Mouse (Mus musculus) stomach, embryonic 14.5 days (tissue): ENCODE data around the gene Abca2. TPM values are rescaled to one million over a fixed set of nuclear protein-coding genes. Genes with fewer than 3 reads are reported as not detected.

Experiments
- ATAC-seq: fragments of 200-750 bp; cut with Nextera tagmentation; 2 replicates; pipeline ENCODE4 v1.8.0; 2017; ENCODE audit warnings: low read depth, moderate TSS enrichment; ENCODE audit not compliant: insufficient number of reproducible peaks, insufficient read depth, low FRiP score
- H3K27ac ChIP-seq: fragments of 300-500 bp; sonication (generic); 2 replicates; pipeline ENCODE4 v1.5.1; 2014; ENCODE audit warnings: mild to moderate bottlenecking, low read length, moderate library complexity, mixed read lengths
- H3K27me3 ChIP-seq: fragments of 300-500 bp; sonication (generic); 2 replicates; pipeline ENCODE4 v1.6.1; 2014; ENCODE audit warnings: low read length, control low read depth, mixed read lengths; ENCODE audit not compliant: control insufficient read depth, insufficient read depth
- H3K36me3 ChIP-seq: fragments of 300-500 bp; sonication (generic); 2 replicates; pipeline ENCODE4 v1.6.1; 2014; ENCODE audit warnings: mild to moderate bottlenecking, control low read depth, low read length, moderate library complexity, mixed read lengths; ENCODE audit not compliant: control insufficient read depth, insufficient read depth
- H3K4me1 ChIP-seq: fragments of 300-500 bp; sonication (generic); 2 replicates; pipeline ENCODE4 v1.6.1; 2014; ENCODE audit warnings: low read length, control low read depth, mixed read lengths; ENCODE audit not compliant: control insufficient read depth, insufficient read depth
- H3K4me2 ChIP-seq: fragments of 300-500 bp; sonication (generic); replicated peaks from 2 replicates; pipeline ENCODE4 v1.6.1; 2014; ENCODE audit warnings: low read depth, low read length, control low read depth
- H3K4me3 ChIP-seq: fragments of 300-500 bp; sonication (generic); 2 replicates; pipeline ENCODE4 v1.5.1; 2014; ENCODE audit warnings: low read depth, low read length, control low read depth
- H3K9ac ChIP-seq: fragments of 300-500 bp; sonication (generic); replicated peaks from 2 replicates; pipeline ENCODE4 v1.6.1; 2014; ENCODE audit warnings: low read depth, mild to moderate bottlenecking, control low read depth, low read length, moderate library complexity, mixed read lengths
- H3K9me3 ChIP-seq: fragments of 300-500 bp; sonication (generic); 2 replicates; pipeline ENCODE4 v1.6.1; 2016; ENCODE audit warnings: low read depth, low read length, control low read depth; ENCODE audit not compliant: control insufficient read depth
- whole genome bisulfite sequencing: fragments of 180-500 bp; shearing (Covaris S2); extraction: QIAGEN DNeasy Blood & Tissue Kit; methylation state at CpG from one replicate; pipeline ENCODE4 v1.1.7; 2014; 5-methylcytosine and 5-hydroxymethylcytosine counted together
- polyA plus RNA-seq: library from polyadenylated mRNA; unstranded; fragments of >200 nt; fragmentation: Nextera tagmentation; extraction: Ambion mirVana; gene quantifications from 2 replicates; pipeline ENCODE4 v1.2.1, GENCODE M21; 2014

Abca2 gene
- polyA plus RNA-seq, 1 experiment from 2014 or later: 5.4 TPM

GRCm38 (mm10) chr2:25398065-25398464, 30.4 kb upstream of the Abca2 start:
- WGBS: 86% methylated on average over 7 of the region's 7 CpGs

GRCm38 (mm10) chr2:25399051-25399450, 29.5 kb upstream of the Abca2 start, which contains the start of gene Npdc1:
Npdc1 (plus strand) TSS chr2:25399351.
- ATAC-seq: no peak
- no peak within 1 kb of the TSS for H3K27ac ChIP-seq
- 72% methylated on average over 8 of the region's 8 CpGs for WGBS
- no peaks in the 10 kb centered on the region for H3K36me3 ChIP-seq
- H3K27me3 ChIP-seq: peaks cover 25% of the 10 kb centered on the region
- H3K4me3 ChIP-seq: no peak within 1 kb of the TSS
- H3K9me3 ChIP-seq: no peaks in the 10 kb centered on the region
- H3K4me1 ChIP-seq: peaks cover 24% of the 10 kb centered on the region
- H3K9ac ChIP-seq: no peak within 1 kb of the TSS
- no peak within 1 kb of the TSS for H3K4me2 ChIP-seq

More at GRCm38 (mm10) chr2:25398065-25398464, 30.4 kb upstream of the Abca2 start:
- H3K36me3 ChIP-seq: no peaks in the 10 kb centered on the region
- peaks cover 23% of the 10 kb centered on the region for H3K27me3 ChIP-seq
- ATAC-seq: no peak
- peaks cover 21% of the 10 kb centered on the region for H3K4me1 ChIP-seq
- no peak overlapping the region for H3K9ac ChIP-seq
- H3K4me2 ChIP-seq: no peak overlapping the region
- H3K9me3 ChIP-seq: no peaks in the 10 kb centered on the region
- no peak overlapping the region for H3K27ac ChIP-seq
- H3K4me3 ChIP-seq: no peak overlapping the region

GRCm38 (mm10) chr2:25400291-25400690, 28.2 kb upstream of the Abca2 start:
- H3K36me3 ChIP-seq: no peaks in the 10 kb centered on the region
- peaks cover 15% of the 10 kb centered on the region for H3K4me1 ChIP-seq
- no peak overlapping the region for H3K9ac ChIP-seq
- WGBS: 24% methylated on average over 16 of the region's 16 CpGs
- H3K4me3 ChIP-seq: no peak overlapping the region; the same call in 1 of the 2 replicates
- no peaks in the 10 kb centered on the region for H3K9me3 ChIP-seq
- H3K27me3 ChIP-seq: peaks cover 25% of the 10 kb centered on the region
- peak overlapping the region; percentile 18; the same call in 1 of the 2 replicates for H3K4me2 ChIP-seq
- ATAC-seq: no peak
- no peak overlapping the region for H3K27ac ChIP-seq

GRCm38 (mm10) chr2:25400764-25401163, 27.7 kb upstream of the Abca2 start:
- no peak for ATAC-seq
- Histone ChIP-seq H3K4me2 (peak overlapping the region; percentile 18; the same call in 1 of the 2 replicates), H3K4me1 (peaks cover 14% of the 10 kb centered on the region), H3K4me3 (no peak overlapping the region; the same call in 1 of the 2 replicates), H3K9ac (no peak overlapping the region), H3K27ac (no peak overlapping the region), H3K27me3 (peaks cover 25% of the 10 kb centered on the region), H3K9me3 (no peaks in the 10 kb centered on the region), H3K36me3 (no peaks in the 10 kb centered on the region)
- 2% methylated on average over 17 of the region's 17 CpGs for WGBS

- under 1% methylated on average over 13 of the region's 13 CpGs for WGBS
- Histone ChIP-seq H3K27me3 (peaks cover 14% of the 10 kb centered on the region), H3K4me3 (peak overlapping the region; percentile 60), H3K9me3 (no peaks in the 10 kb centered on the region), H3K9ac (peak overlapping the region; percentile 50; the same call in 1 of the 2 replicates), H3K4me2 (peak overlapping the region; percentile 72), H3K27ac (no peak overlapping the region; the same call in 1 of the 2 replicates), H3K36me3 (no peaks in the 10 kb centered on the region), H3K4me1 (peaks cover 7% of the 10 kb centered on the region)
- peak; percentile 10; the same call in 1 of the 2 replicates for ATAC-seq
Observed at GRCm38 (mm10) chr2:25402377-25402971, 26.0 kb upstream of the Abca2 start.

- peaks cover 14% of the 10 kb centered on the region for H3K27me3 ChIP-seq
- H3K27ac ChIP-seq: peak overlapping the region; percentile 61; the same call in 1 of the 2 replicates
- peaks cover 7% of the 10 kb centered on the region for H3K4me1 ChIP-seq
- under 1% methylated on average over 53 of the region's 54 CpGs for WGBS
- peak; percentile 56 for ATAC-seq
- peak overlapping the region; percentile 72 for H3K4me2 ChIP-seq
- no peaks in the 10 kb centered on the region for H3K36me3 ChIP-seq
- peak overlapping the region; percentile 60 for H3K4me3 ChIP-seq
- H3K9ac ChIP-seq: peak overlapping the region; percentile 50; the same call in 1 of the 2 replicates
- no peaks in the 10 kb centered on the region for H3K9me3 ChIP-seq
Observed at GRCm38 (mm10) chr2:25402972-25403601, 25.4 kb upstream of the Abca2 start.

- H3K36me3 ChIP-seq: no peaks in the 10 kb centered on the region
- H3K9ac ChIP-seq: no peak overlapping the region
- H3K27me3 ChIP-seq: peaks cover 14% of the 10 kb centered on the region
- ATAC-seq: no peak
- H3K4me1 ChIP-seq: peaks cover 7% of the 10 kb centered on the region
- peak overlapping the region; percentile 72; the same call in 1 of the 2 replicates for H3K4me2 ChIP-seq
- no peaks in the 10 kb centered on the region for H3K9me3 ChIP-seq
- no peak overlapping the region for H3K27ac ChIP-seq
- WGBS: 80% methylated on average over 4 of the region's 4 CpGs
- H3K4me3 ChIP-seq: no peak overlapping the region
Observed at GRCm38 (mm10) chr2:25403994-25404393, 24.5 kb upstream of the Abca2 start.

GRCm38 (mm10) chr2:25408908-25409307, 19.6 kb upstream of the Abca2 start:
- no peak for ATAC-seq
- 85% methylated on average over 10 of the region's 10 CpGs for WGBS

More at GRCm38 (mm10) chr2:25408908-25409307, 19.6 kb upstream of the Abca2 start:
- no peak overlapping the region for H3K9ac ChIP-seq
- H3K4me1 ChIP-seq: no peaks in the 10 kb centered on the region
- H3K4me3 ChIP-seq: no peak overlapping the region
- H3K36me3 ChIP-seq: no peaks in the 10 kb centered on the region
- no peak overlapping the region for H3K27ac ChIP-seq
- H3K4me2 ChIP-seq: no peak overlapping the region
- H3K9me3 ChIP-seq: no peaks in the 10 kb centered on the region
- 0 out of 2 replicates have a peak, but pooled peaks cover under 1% of the 10 kb centered on the region for H3K27me3 ChIP-seq
